Mouse (Mus musculus): ENCODE data around the gene Rnf13. TPM values are rescaled to one million over a fixed set of nuclear protein-coding genes. Genes with fewer than 3 reads are reported as not detected.
"Not testable (repeated sequence)": the region's sequence is repeated elsewhere in the genome, so short reads cannot be mapped to it uniquely, and the experiment has no call there.

Rnf13 gene
- total and polyA plus RNA-seq, 3 experiments: 0.21 to 23.7 (median 19.6) TPM

DNA sequence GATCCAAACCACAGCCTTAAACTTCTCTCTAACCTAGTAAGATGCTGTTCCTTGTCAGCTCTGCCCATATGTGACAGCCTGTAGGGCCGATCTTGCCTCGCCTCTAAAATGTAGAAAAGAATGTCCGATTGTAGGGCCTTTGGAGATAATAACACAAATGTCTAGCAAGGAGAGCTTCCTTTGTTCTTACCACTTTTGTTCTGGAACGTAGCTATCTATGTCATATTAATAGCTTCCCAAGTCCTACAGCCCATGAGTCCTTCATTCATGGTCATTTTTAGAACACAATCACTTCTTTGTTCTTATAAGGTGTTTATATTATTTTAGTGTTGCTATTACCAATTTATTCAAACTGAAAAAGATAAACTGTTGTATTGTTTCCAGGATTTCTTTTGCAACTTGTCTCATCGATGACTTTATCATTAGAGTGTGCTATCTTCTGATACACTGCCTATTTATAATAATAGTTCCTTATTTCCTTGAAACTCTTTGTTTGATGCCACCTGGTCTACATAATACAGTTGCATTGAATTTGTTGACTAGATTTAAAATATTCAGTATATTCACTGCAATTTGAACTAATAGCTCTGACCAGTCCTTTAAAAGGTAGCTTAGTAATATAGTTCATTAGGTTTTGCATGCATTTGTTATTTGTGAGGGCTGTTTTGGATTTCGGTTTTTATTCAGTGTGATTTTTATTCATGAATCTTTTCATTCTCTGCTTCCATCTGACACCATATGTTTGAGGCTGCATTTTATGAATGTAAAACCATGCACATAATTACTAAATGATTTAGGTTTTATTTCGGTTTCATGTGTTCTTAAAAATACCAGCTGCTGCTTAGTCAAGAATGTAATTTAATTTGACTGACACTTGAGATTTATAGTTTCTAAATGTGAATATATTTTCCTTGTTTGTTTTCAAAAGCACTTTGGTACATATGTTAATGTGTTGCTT is 53.4 kb downstream of the Rnf13 start:
- no peaks in the 10 kb centered on the region for H3K9me3 ChIP-seq (replicated peaks)
- no peak overlapping the region for H3K4me3 ChIP-seq (ENCODE audit: low read depth, low read length)
- DNase-seq (ENCODE audit: low spot score) (no peak), ATAC-seq (ENCODE audit: extremely low read depth, insufficient number of reproducible peaks, low FRiP score, poor library complexity, severe bottlenecking) (no peak)
- H3K4me1 ChIP-seq (ENCODE audit: insufficient read depth, low read depth, low read length): no peaks in the 10 kb centered on the region
- TF ChIP-seq GATA2 (IDR thresholded peaks at IDR 0.05; ENCODE audit: borderline replicate concordance, low read depth, low read length) (no peak), TAL1 (conservative IDR thresholded peaks at IDR 0.05; ENCODE audit: low read depth, low read length) (no peak), POLR2AphosphoS5 (IDR thresholded peaks at IDR 0.05; ENCODE audit: insufficient replicate concordance, low read depth, low read length) (no peak), CTCF (IDR thresholded peaks at IDR 0.05; ENCODE audit: low read depth, low read length) (no peak), GATA1 (IDR thresholded peaks at IDR 0.05; ENCODE audit: borderline replicate concordance, low read length) (no peak)
- no peaks in the 10 kb centered on the region for H3K36me3 ChIP-seq (replicated peaks)
- no peaks in the 10 kb centered on the region for H3K27me3 ChIP-seq (ENCODE audit: insufficient read depth, low read length)

DNA sequence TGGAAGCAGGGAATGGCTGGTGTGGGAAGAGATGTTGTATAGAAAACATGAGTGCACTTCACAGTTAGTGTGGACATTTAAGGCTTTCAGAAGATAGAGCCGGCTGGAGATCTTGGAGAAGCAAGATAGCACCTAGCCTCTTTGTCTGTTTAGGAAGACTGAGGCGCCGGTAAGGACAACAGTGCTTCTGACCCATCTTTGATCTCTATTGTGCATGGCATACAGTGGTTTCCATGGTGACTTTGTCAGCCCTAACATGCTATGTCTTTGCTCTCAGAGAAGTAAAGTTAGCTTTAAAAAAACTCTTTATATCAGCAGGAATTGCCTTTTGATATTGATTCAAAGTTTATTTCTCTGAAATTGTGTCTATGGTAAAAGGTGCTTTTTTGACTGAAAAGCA is 55.2 kb downstream of the Rnf13 start:
- Histone ChIP-seq H3K4me3 (ENCODE audit: low read depth, low read length) (no peak overlapping the region), H3K4me1 (ENCODE audit: insufficient read depth, low read depth, low read length) (no peaks in the 10 kb centered on the region), H3K9me3 (replicated peaks) (no peaks in the 10 kb centered on the region), H3K27me3 (ENCODE audit: insufficient read depth, low read length) (no peaks in the 10 kb centered on the region), H3K36me3 (replicated peaks) (no peaks in the 10 kb centered on the region)
- DNase-seq (ENCODE audit: low spot score): no peak
- TF ChIP-seq POLR2AphosphoS5 (IDR thresholded peaks at IDR 0.05; ENCODE audit: insufficient replicate concordance, low read depth, low read length) (no peak), GATA2 (IDR thresholded peaks at IDR 0.05; ENCODE audit: borderline replicate concordance, low read depth, low read length) (no peak), CTCF (IDR thresholded peaks at IDR 0.05; ENCODE audit: low read depth, low read length) (no peak)
- no peak for ATAC-seq (ENCODE audit: extremely low read depth, insufficient number of reproducible peaks, low FRiP score, poor library complexity, severe bottlenecking)

DNA sequence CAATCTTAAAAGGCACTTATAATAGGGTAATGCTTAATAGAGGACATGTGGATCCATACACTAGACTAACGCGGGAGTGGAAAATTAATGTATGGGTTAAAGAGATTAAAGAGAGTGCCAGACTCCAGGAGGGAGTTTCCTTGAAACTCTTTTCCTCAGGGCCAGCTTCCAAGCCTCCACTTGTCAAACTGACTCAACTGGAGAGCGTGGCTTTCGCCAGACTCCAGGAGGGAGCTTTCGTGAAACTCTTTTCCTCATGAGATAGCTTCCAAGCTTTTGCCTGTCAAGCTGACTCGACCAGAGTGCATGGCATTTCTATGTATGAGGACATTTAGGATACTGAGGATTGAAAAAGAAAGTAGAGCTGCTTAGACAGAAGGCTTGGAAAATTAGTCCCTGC is 59.2 kb downstream of the Rnf13 start:
- H3K4me3 ChIP-seq (ENCODE audit: low read depth, low read length); H3K27me3 ChIP-seq (ENCODE audit: insufficient read depth, low read length); H3K36me3 ChIP-seq (replicated peaks); H3K9me3 ChIP-seq (replicated peaks); DNase-seq (ENCODE audit: low spot score); ATAC-seq (ENCODE audit: extremely low read depth, insufficient number of reproducible peaks, low FRiP score, poor library complexity, severe bottlenecking); H3K4me1 ChIP-seq (ENCODE audit: insufficient read depth, low read depth, low read length): not testable (repeated sequence)

DNA sequence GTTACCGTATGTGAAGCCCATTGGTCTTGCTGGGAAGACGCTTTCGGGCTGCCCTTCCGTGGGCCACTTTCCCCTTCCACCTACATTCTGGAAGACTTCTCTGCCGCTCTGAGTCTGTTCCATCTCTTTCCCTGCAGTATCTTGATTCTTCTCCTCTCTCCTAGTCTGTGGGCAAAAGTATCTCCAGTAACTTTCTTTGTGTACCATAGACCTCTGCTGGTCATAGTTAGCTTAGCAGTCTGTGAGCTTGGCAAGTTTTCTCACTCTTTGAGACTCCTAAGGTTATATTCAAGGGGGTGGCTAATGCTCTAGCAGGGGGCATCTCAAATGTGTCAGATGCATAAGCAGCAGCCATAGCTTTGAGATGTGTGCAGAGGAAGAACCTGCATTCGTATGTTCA is 79.6 kb downstream of the Rnf13 start:
- Histone ChIP-seq H3K4me3 (ENCODE audit: low read depth, low read length) (no peak overlapping the region), H3K27me3 (ENCODE audit: insufficient read depth, low read length) (no peaks in the 10 kb centered on the region), H3K36me3 (replicated peaks) (no peaks in the 10 kb centered on the region), H3K9me3 (replicated peaks) (no peaks in the 10 kb centered on the region), H3K4me1 (ENCODE audit: insufficient read depth, low read depth, low read length) (no peaks in the 10 kb centered on the region)
- DNase-seq (ENCODE audit: low spot score) (no peak), ATAC-seq (ENCODE audit: extremely low read depth, insufficient number of reproducible peaks, low FRiP score, poor library complexity, severe bottlenecking) (no peak)
- TF ChIP-seq TAL1 (conservative IDR thresholded peaks at IDR 0.05; ENCODE audit: low read depth, low read length): no peak
- no peak for TF ChIP-seq CTCF (IDR thresholded peaks at IDR 0.05; ENCODE audit: low read depth, low read length)
- no peak for TF ChIP-seq POLR2AphosphoS5 (IDR thresholded peaks at IDR 0.05; ENCODE audit: insufficient replicate concordance, low read depth, low read length)
- no peak for TF ChIP-seq GATA2 (IDR thresholded peaks at IDR 0.05; ENCODE audit: borderline replicate concordance, low read depth, low read length)
- no peak for TF ChIP-seq GATA1 (IDR thresholded peaks at IDR 0.05; ENCODE audit: borderline replicate concordance, low read length)

DNA sequence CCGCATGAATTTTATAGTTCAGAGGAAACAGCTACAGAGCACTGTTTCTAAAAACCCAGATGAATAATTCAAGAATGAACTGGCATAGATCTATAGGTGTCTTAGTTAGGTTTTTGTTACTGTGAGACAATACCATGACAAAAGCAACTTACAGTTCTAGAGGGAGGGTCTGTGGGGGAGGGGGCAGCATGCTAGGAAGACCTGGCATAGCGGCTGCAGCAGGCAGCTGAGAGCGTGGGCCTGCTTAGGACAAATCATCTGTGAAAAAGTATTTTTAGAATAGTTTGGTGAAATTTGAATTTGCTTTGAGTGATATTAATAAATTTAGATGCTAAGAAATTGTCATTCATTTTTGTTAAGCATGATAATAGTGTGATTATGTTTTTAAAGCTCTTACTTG is 90.0 kb downstream of the Rnf13 start:
- H3K9me3 ChIP-seq (replicated peaks): no peaks in the 10 kb centered on the region
- TF ChIP-seq POLR2AphosphoS5 (IDR thresholded peaks at IDR 0.05; ENCODE audit: insufficient replicate concordance, low read depth, low read length): no peak
- no peak for TF ChIP-seq GATA1 (IDR thresholded peaks at IDR 0.05; ENCODE audit: borderline replicate concordance, low read length)
- no peak for TF ChIP-seq TAL1 (conservative IDR thresholded peaks at IDR 0.05; ENCODE audit: low read depth, low read length)
- TF ChIP-seq GATA2 (IDR thresholded peaks at IDR 0.05; ENCODE audit: borderline replicate concordance, low read depth, low read length): no peak
- no peak for TF ChIP-seq CTCF (IDR thresholded peaks at IDR 0.05; ENCODE audit: low read depth, low read length)
- DNase-seq (ENCODE audit: low spot score) (no peak), ATAC-seq (ENCODE audit: extremely low read depth, insufficient number of reproducible peaks, low FRiP score, poor library complexity, severe bottlenecking) (no peak)
- peaks cover 2% of the 10 kb centered on the region for H3K36me3 ChIP-seq (replicated peaks)
- H3K4me1 ChIP-seq (ENCODE audit: insufficient read depth, low read depth, low read length): no peaks in the 10 kb centered on the region
- no peaks in the 10 kb centered on the region for H3K27me3 ChIP-seq (ENCODE audit: insufficient read depth, low read length)
- H3K4me3 ChIP-seq (ENCODE audit: low read depth, low read length): no peak overlapping the region

DNA sequence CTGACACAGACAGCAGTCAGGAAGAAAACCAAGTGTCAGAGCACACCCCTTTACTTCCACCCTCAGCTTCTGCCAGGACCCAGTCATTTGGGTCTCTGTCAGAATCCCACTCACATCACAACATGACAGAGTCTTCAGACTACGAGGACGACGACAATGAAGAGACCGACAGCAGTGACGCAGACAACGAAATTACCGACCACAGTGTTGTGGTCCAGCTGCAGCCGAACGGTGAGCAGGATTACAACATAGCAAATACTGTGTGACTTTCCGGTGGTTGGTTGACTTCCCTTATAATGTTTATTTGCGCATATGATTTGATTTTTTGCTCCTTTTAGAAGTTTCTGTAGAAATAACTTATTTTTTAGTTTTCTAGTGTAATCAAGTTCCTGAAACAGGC is 97.7 kb downstream of the Rnf13 start:
- H3K9me3 ChIP-seq (replicated peaks): no peaks in the 10 kb centered on the region
- H3K36me3 ChIP-seq (replicated peaks): peaks cover 3% of the 10 kb centered on the region
- DNase-seq (ENCODE audit: low spot score) (no peak), ATAC-seq (ENCODE audit: extremely low read depth, insufficient number of reproducible peaks, low FRiP score, poor library complexity, severe bottlenecking) (no peak)
- H3K4me3 ChIP-seq (ENCODE audit: low read depth, low read length): no peak overlapping the region
- no peaks in the 10 kb centered on the region for H3K4me1 ChIP-seq (ENCODE audit: insufficient read depth, low read depth, low read length)
- TF ChIP-seq CTCF (IDR thresholded peaks at IDR 0.05; ENCODE audit: low read depth, low read length) (no peak), GATA1 (IDR thresholded peaks at IDR 0.05; ENCODE audit: borderline replicate concordance, low read length) (no peak), GATA2 (IDR thresholded peaks at IDR 0.05; ENCODE audit: borderline replicate concordance, low read depth, low read length) (no peak), TAL1 (conservative IDR thresholded peaks at IDR 0.05; ENCODE audit: low read depth, low read length) (no peak), POLR2AphosphoS5 (IDR thresholded peaks at IDR 0.05; ENCODE audit: insufficient replicate concordance, low read depth, low read length) (no peak)
- H3K27me3 ChIP-seq (ENCODE audit: insufficient read depth, low read length): no peaks in the 10 kb centered on the region
